Mouse (Mus musculus): Measurements from ENCODE around the gene Chn1.

The Chn1 gene

DNA sequence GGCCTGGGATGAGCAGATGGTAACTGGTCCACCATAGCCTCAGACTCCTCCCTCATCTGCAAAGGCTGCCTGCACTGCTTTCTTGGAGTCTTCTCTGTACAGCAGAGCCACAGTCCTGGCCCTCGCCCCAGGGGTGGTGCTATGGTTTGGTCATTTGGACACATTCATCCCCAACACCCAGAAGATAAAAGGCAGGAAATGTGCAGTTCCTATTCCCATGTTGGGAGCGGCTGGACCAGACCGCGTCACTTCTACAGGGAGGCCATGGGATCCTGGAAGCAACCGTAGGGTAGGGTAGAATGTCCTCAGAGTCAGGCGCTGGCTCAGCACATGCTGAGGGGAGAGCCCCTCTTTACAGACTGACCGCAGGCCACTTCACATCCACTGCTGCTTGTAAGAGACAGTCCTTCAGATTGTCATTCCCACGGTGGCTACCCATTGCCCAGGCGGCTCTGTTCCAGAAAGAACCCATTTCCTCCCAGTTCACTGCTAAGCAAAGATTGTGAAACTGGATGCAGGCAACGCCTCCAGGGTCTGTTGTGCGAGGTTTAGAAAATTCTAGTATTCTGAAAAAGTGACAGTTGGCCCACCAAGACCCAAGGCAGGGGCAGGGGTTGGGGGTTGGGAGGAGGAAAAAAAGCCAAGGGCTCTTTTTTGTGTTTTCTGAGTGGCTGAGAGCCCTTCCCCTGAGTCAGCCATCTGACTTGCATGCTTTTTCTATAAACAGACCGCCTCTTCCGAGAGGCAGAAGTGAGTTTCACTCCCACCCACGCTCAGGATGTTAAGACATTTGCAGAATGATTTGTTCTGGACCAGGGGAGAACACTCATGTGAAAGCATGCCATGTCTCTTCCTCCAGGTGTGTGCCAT is 182.7 kb downstream of the Chn1 start:
- no peak for DNase-seq (ENCODE audit: low spot score in 2 of 2)

DNA sequence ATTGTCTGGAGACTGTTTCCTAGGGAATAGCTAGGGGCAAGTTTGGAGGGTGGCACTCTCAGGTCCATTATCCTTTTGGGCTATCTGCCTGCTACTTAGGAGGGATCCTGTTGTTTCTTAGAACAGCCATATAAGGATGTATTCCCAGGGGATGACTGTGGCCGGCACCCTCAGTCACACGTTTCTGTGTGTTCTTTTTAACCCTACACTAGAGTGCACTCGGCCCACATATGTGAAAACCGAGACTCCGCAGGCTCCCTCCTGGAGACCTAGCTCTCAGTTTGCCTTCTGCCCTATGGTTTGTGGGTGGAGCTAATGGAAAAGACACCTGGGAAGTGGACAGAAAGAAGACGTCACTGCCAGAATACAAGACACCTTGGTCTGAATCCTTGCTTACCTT is 183.9 kb downstream of the Chn1 start:
- DNase-seq (ENCODE audit: low spot score in 2 of 2) = no peak

DNA sequence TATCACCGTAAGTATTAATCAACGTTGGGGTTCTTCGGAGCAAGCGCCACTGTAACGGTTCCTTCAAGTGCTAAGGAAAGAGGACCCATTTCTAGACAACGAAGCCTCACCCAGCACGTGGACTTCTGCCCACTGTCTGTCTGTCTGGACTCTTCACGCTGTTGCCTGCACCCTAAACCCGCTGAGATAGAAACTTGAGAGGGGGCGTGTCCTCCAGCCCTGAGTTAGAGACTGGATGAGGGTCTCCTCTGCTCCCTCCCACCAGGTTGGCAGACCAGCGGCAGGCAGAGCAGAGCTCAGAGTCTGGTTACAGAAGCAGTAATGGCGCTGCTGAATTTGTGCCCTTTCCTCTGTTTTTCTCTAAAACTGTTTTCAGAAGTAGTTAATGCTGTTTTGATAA is 185.0 kb downstream of the Chn1 start:
- no peak for DNase-seq (ENCODE audit: low spot score in 2 of 2)

DNA sequence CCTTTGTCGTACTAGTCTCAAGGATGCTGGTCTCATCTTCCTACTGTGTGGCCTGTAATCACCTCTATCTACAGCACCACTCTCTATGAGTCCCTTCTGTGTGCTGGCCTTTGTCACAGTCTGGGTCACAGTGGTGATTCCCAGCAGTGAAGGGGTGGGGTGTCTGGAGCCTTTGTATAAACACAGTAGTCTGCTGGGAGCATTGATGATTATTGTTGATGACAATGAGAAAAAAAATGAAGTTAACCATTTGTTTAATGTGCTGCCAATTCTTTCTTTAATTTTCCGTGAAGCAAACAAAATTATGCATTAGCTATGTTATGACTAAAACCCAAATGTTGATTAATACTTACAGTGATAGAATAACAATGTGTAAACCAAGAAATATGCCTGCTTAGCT is 186.2 kb downstream of the Chn1 start:
- no peak for DNase-seq (ENCODE audit: low spot score in 2 of 2)

DNA sequence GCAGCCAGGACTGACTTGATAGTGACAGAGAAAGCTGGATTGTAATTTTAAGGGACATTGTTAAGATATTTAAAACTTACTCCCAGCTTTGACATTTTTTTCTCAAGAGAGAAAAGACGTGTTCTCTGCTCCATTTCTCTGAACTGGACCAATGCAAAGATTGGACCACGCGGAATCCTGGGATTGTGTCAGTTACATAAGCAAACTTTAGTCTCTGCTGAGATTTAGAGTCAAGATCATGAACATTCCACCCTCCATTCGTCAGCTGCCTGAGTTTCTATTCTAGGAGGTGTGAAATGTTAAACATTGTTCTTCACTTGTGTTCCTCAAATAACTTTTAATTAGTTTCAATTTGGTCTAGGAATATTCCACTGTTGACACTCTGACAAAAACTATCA is 188.0 kb downstream of the Chn1 start:
- no peak for DNase-seq (ENCODE audit: low spot score in 2 of 2)

DNA sequence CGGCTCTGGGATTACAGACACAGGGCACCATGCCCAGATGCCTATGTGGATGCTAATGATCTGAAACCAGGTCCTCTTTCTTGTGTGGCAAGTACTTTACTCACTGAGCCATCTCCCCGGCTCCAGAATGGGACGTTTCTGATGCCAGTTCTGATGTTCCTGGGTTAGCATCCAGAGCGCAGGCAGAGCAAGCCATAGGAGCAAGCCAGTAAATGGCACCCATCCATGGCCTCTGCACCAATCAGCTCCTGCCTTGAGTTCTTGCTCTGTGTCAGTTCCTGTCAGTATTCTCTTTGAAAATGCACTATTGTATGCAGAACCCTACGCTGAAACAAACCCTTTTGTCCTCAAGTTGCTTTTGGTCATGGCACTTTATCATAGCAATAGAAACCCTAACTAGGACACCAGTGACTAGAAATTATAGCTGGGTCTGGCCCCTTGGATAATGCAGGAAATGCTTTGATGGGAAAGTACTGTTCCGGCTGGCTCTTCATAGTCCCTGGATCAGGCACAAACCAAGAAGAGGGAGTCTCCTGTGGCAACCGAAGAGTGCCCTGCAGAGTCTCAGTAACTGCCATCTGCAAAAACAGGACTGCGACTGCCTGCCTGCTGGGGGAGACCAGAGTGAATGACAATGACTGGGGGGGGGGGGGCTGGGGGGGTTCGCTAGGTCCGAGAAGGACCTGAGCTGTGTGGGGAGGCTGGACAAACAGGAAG is 188.6 kb downstream of the Chn1 start:
- DNase-seq (ENCODE audit: low spot score in 2 of 2) = no peak

DNA sequence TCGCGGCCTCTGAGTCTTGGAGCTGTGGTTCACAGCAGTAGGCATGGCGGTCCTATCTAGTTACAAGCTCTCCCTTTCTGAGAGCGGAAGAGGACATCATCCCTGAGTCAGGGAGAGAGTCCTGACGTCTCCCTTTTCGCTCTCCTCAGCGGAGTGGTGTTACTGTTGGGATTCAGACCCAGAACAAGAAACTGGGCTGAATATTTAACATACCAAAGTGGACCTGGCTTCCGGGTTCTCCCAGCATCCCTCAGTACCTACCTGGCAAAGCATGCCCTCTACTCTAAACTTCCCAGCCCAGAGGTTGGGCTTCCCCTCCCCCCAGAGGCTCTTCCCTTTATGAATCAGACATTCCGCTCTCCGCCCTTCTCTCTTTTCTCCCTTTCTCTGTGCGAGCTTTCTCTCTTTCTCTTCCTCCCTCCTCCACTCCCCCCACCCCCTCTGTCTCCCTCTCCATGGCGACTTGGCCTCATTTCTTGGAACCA is 189.8 kb downstream of the Chn1 start:
- DNase-seq (ENCODE audit: low spot score in 2 of 2) = no peak

DNA sequence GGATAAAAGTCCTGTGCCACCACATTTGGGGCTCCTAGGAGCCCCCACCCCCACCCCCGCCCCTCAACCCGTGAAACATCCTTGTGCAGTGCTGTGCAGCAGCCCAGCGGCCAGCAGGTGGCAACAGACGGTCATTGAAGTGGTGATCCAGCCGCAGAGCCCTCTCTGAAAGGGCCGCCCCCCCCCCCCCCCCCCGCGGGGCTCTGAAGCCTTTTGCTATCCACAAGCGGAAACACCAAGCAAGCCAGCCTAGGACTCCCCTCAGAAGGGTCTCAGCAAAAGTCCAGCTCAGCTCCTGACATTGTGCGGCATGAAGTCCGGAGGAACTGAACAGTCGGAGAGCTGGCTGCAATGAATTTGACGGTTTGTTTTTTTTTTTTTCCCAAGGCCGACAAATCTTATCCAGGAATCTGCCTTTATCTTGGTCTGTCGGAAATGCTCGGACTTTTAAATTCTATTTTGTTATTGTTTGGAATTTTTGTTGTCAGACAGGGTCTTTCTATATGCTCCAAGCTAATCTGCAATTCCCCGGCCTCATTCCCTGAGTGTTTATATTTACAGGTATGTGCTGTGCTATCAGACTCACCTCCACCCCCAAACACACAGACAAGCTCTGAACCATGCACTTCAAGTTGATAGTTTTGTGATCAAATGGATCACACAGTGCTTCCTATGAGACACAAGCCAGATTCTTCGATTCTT is 190.3 kb downstream of the Chn1 start:
- peak; percentile 17 to 27 for DNase-seq (ENCODE audit: low spot score in 2 of 2)

DNA sequence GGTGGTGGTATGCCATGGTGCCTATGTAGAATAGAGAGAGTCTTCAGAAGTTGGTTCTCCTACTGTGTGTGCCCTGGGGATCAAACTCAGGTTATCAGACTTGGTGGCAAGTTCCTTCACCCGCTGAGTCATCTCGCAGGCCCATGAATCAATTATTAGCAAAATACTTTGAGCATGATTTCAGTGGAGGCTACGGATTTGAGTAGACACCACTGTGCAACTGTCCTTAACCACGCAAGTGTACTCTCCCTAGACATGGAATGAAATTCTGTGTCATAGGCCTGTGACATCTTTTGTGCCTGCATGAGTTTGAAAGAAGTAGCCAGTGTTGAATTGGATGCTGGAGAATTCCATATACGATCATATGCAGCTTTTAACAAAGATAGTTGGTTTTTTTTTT is 194.4 kb downstream of the Chn1 start:
- no peak for DNase-seq (ENCODE audit: low spot score in 2 of 2)

DNA sequence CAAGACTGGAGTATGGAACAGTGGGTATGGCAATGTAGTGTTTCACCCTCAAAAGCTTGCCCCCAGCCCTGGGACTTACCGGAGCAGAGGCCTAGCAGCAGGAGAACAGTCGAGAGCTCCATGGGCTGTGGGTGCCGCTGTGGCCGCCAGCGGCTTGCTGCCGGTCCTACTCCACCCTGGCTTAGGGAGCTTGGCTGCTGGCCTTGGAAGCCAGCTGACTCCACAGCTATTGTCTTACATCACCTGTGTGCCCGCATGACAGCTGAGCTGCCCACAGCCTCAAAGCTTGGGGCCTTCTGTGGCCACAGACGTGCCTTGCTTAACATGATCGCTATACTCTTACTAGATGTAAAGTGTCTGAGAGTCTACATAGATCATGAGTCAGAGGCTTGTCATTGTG is 195.0 kb downstream of the Chn1 start, which contains the start of gene Chrna1:
Gene Chrna1, minus strand, starts transcription at position 173 of the 400 bp plus-strand sequence.
- DNase-seq (ENCODE audit: low spot score in 2 of 2) = no peak

DNA sequence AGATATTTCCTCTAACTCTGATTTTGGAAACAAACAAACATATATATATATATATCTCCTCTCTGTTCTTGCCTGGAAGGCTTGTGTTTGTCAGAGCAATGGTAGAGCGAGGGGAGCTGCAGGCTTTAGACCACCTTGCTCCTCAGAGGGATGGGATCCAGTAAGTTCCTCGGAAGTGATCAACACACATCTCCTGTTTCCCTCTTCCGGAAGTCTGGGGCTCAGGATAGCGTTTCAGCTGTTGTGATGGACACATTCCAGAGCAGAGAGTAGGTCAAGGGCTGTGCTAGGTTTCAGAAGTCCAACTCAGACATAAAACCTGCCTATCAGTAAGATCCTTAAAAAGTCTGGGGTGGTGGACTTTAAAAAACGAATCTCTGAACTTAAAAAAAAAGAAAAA is 196.0 kb downstream of the Chn1 start:
- no peak for DNase-seq (ENCODE audit: low spot score in 2 of 2)

DNA sequence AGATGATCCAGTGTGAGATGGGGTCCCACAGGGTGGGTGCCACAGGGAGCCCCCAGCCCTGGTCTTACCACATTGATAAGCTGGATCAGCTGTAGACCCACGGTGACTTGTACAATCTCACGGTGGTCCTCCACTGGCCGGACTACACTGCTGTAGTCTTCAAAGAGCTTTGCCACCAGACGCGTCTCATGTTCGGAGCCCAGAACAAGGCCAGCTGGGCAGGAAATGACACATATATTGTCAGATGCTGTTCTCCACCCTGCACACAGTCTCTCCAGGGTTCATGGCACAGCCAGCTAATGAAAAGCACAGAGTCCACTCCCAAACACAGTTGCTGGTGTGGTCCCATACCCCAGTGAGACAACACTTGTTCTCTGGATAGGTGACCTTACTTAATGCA is 200.7 kb downstream of the Chn1 start:
- no peak for DNase-seq (ENCODE audit: low spot score in 2 of 2)

DNA sequence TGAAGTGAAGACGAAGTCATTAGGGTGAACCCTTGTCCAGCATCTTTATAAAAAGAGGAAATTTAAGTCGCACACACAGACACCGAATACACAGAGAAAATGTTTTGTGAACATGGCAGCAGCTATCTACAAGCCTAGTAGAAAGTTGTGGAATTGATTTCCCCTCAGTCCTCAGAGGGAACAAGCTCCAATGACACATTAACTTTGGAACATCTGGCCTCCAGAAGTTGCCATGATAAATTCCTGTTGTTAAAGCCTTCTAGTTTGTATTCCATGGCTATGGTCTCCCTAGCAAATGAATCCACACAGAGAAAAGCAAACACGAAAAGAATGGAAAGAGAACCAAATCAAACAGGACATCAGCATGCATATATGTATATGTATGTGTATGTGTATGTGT is 201.6 kb downstream of the Chn1 start:
- no peak for DNase-seq (ENCODE audit: low spot score in 2 of 2)

DNA sequence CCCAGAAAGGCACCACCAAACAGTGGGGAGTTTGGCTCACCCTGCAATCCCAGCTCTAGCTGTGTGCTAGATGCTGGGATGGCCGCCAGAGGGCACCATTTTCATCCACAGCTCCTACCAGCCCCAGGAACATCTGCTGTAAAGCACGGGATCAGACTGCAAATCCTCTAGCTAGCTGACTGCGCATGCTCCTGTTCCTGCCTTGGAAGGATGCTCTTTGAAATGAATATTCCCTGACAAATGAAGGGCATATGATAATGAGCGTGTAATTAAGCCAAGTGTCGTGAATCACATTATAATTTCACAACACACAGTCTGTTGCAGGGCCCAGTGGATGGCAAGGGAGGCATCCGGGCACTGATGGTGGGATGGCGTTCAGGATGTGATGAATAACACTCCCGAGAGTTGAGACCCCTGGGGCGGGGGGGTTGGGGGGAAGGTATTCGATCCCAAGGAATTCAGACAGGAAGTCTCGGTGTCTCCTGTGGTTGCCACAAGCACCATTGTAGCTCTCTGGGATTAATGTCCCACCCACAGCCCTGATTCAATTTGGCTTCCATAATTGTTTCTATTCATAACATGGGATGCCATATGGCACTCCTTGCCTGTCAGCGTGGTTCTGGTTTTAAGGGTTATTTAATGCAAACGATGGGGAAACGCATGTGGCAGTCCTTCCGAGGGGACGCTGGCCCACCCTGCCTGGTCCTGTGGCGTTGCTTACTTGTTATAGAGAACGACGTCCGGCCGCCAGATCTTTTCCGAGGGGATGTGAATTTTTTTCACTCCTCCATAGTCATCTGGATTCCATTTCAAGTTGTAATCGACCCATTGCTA is 202.4 kb downstream of the Chn1 start:
- no peak for DNase-seq (ENCODE audit: low spot score in 2 of 2)

DNA sequence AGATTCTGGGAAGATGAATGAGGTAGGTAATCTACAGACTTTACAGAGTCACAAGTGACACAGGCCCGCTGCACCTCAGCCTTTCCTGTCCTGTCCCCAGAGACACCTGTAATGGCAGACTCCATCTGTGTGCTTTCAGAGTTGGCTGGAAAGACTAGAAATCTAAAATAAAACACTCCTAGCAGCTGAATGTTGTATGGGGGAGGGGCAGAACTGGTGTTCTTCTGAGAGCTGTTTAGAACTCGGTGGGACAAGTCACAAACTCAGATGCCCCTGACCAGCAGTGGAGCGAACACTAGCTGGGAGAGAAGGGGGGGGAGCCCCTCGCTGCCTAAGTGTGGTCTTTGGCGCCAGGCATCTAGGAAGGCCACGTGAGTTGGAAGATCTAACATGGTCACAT is 203.2 kb downstream of the Chn1 start:
- no peak for DNase-seq (ENCODE audit: low spot score in 2 of 2)

DNA sequence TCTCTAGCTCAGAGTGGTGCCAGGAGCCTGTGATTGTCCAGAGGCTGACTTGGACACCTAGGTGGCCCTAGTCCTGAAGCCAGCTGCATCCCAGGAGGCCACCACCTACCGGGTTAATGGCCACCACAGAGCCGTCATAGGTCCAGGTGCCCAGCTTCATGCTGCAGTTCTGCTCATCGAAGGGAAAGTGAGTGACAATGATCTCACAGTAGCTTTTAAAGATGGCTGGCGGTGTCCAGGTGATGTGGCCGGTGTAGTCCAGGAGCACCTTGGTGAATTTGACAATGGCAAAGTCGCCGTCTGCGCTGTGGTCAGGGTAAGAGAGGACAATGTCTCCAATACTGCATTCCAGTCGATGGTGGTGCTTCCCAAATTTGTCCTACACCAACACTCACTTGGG is 203.8 kb downstream of the Chn1 start:
- DNase-seq (ENCODE audit: low spot score in 2 of 2) = no peak

DNA sequence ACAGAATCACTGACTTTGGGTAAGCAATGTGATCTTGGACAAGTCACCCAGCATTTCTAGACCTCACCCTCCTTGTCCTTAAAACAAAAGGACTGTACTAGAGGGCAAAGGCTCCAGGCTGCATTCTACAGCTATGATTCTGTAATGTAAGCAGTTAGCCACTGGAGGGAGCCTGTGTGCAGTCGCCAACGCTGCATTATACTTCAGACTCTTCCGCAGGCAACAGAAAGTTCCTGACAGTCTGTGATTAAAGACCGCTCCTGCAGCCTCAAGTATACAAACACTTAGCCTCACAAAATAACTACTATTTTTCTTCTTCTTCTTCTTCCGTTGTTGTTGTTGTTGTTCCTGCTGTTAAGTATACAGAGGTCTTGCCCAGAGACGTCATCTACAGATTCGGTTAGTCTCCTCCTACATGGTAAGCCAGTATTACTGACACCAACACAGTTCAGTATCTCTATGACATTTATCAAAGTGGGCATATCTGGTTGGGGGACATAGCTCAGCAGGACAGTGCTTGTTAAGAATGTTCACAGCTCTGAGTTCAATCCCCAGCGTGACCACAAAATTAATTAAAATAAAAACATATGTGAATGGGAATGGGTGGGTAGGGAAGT is 208.0 kb downstream of the Chn1 start:
- DNase-seq (ENCODE audit: low spot score in 2 of 2) = peak; percentile 55 to 61

DNA sequence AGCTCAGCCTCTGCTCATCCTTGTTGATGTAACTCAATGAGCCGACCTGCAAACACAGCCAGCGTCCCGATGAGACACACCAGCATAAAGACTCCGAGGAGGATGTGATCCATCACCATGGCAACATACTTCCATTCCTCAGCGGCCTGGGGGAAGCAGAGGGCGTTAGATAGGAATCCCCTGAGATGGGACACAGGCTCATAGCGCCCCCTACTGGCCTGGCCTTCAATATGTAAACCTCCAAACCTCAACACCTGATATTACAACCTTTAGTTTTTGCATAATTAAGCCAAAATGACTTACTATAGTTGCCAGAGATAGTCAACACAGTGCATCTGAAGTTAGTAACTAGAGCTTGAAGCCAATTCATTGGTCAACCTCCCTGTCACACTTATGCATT is 209.0 kb downstream of the Chn1 start:
- DNase-seq (ENCODE audit: low spot score in 2 of 2) = peak in 1 of 2 experiments; percentile 29

DNA sequence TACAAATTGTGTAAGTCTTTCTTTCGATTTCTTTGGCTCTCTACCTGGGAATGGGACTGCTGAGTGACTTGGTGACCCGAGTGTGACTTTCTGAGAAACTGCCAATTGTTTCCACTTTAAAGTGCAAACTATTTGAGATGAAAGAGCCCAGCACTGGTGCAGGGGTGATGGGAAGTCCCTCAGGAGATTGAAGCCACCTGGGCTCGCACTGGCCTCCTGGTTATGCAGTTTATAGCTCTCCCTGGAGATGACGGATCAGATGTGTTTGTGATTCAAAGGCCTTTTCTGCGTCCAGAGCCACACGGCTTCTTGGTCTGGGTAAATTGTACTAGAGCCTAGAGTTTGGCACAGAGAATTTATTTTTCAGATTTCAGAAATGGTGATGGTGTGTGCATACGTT is 211.5 kb downstream of the Chn1 start:
- DNase-seq (ENCODE audit: low spot score in 2 of 2) = no peak

DNA sequence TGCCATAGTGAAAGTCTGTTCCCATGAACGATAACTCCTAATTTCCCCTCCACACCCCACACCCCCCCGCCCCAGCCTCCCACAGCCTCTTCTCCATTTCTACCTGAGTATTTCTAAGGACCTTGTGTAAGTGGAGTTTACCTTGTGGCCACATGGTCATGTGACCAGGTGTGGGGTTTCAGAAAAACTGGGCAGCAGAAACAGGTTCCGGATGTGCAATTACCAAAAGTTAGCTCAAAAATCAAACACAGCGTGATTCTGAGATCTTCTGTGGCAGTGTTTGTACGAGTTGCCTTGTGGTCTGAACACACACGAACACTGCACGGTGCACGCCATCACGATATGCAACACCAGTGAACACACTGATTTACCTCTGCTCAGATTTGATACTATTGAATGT is 212.5 kb downstream of the Chn1 start:
- DNase-seq (ENCODE audit: low spot score in 2 of 2) = no peak

DNA sequence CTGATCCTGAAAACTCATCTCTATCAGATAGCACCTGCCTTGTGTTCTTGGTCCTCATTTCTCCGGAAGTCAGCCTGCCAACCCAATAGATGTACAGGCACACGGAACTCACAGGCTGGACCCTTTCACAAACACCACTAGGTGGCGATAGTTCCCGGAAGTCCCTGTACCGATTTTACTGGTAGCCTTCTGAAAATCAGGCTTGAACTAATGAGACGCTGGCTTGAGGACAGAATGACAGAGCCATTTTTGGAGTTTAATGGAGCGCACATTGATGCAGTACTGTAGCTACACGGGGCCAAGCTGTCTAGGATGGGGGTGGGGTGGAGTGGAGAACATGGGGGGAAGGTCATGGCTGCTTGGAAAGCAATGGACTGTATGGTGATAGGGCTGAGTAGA is 213.5 kb downstream of the Chn1 start:
- peak; percentile 25 to 47 for DNase-seq (ENCODE audit: low spot score in 2 of 2)
